Mouse (Mus musculus): Measurements from ENCODE around the gene Gm17521.
"Not testable (repeated sequence)": the region's sequence is repeated elsewhere in the genome, so short reads cannot be mapped to it uniquely, and the experiment has no call there.

Gene Gm17521

DNA sequence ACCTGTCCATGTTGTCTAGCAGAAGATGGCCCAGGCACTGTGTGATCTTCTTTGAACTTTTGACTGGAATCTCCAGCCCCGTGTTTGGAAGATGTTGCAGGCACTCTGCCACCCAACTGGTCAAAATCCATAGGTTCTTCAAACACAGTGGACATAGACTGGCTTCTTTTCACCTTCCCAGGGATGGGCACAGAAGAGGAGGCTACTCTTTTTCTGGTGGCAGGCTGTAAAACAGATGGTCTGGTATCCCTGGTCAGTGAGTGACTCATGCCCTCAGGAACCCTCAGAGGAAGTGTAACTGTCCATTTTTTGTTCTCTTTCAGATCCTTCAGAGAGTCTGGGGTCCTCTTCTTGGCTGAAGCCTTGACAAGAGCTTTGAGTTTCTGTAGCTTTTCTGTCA, at the start of gene Gm17521:
Gene Gm17521, minus strand, starts transcription at position 101 of the 400 bp plus-strand sequence.
- not testable (repeated sequence) for DNase-seq (ENCODE audit: low read depth, low spot score)

DNA sequence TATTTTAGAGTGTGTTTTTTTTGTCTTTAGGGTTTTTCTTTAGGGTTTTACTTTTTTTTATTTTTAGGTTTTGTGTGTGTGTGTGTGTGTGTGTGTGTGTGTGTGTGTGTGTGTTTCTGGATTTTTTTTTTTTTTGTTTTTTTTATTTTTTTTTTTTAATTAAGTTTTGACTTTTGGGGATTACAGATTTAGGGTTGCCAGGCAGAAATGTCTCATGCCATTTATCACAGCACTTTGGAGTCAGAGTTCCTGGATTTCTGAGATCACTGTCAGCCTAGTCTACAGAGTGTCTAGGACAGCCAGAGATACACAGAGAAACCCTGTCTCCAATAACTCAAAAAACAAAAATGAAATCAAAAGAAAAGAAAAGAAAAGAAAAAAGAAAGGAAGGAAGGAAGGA, 14.5 kb upstream of the Gm17521 start:
- DNase-seq (ENCODE audit: low read depth, low spot score), result peak; percentile 83

DNA sequence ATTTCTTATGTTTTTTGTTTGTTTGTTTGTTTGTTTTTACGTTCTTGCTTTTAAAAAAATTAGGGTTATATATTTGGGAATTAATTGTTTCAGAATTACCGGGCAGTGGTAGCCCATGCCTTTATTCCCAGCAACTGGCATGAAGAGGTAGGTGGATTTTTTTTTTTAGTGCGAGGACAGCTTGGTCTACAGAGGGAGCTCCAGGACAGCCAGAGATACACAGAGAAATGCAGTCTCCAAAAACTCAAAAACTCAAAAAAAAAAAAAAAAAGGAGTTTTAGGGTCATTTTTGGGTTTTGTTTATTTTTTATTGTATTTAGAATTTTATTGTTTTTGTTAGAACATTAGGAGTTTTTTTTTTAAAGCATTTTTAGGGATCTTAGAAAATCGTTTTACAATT, 14.0 kb upstream of the Gm17521 start:
- DNase-seq (ENCODE audit: low read depth, low spot score), result peak; percentile 90

All from 3T3-L1 (cell line).